Mouse (Mus musculus): ENCODE measurements around the gene Fam210b. TPM values are rescaled to one million over a fixed set of nuclear protein-coding genes. Genes with fewer than 3 reads are reported as not detected.

Fam210b gene
- polyA plus RNA-seq, 1 experiment from 2014 or later, result 42.2 TPM

DNA sequence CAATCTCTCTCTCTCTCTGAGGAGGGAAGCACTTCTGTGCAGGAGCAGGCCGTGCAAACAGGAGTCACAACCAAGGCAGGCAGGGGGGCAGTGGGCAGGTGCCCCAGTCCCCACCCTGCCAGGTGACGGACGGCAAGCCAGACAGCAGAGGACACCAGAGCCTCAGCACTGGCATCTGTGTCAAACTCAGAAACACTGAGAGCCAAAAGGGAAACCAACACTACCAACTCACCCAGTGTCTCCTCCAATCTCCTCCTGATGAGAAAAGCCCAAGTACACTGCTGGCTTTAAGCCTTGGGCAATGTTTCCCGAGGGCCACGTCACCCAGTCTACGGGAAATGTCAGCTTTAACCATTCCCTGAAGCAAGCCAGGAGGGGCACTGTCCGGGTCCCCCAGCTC, 17.8 kb downstream of the Fam210b start:
- Histone ChIP-seq H3K9ac (ENCODE audit: low read length) (no peak overlapping the region), H3K4me2 (ENCODE audit: low read depth) (no peak overlapping the region), H3K27ac (ENCODE audit: low read depth, low read length) (no peak overlapping the region), H3K36me3 (ENCODE audit: control insufficient read depth, insufficient read depth, low read length) (peaks cover 33% of the 10 kb centered on the region), H3K4me3 (ENCODE audit: low read depth, low read length) (no peak overlapping the region), H3K4me1 (ENCODE audit: control insufficient read depth, insufficient read depth, low read length) (no peaks in the 10 kb centered on the region), H3K27me3 (ENCODE audit: control insufficient read depth, insufficient read depth, low read length) (no peaks in the 10 kb centered on the region), H3K9me3 (ENCODE audit: control insufficient read depth, low read length) (no peaks in the 10 kb centered on the region; the same call in 1 of the 2 replicates)
- no peak for DNase-seq (ENCODE audit: low spot score)
- ATAC-seq (ENCODE audit: insufficient read depth, low FRiP score, low TSS enrichment), result no peak
- 90% methylated on average over 7 of the region's 7 CpGs for WGBS

DNA sequence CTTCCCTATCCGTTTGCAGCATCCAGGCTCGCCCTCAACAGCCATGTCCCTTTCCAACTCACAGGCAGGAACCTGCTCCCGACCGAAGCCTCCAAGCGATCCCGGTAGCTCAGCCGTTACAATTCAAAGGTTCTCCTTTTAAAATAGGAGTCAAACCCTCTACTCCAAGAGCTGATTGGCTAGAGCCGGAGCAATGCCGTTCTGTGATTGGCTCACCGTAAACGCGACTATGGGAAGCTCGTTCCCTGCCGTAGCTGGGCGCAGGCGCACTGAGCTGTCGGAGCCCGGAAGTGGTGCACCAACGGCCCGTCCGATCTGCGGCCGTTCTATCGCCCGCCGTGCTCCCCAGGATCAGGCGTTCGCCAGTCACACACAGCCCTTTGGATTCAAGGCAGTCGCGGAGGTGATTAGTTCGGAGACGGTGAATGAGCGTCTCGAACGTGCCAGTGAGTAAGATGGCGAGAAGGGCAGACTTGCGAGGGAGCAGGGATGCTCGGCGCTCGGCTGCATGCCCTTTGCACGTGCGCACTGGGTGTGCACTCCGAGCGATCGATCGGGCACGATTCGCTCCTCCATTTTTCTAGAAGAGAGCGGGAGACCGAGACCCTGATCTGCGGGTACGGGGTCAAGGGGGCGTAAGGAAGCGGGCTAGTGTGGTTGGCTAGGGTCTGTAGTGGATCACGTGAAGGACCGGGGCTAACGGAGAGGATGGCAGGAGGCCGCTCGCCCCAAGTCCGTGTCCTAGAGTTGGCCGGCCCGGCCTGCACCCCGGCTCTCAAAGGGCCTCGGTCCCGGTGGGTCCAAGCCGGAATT, 25.3 kb downstream of the Fam210b start, which contains the start of the genes Aurka and Cstf1:
Aurka (minus strand) TSS at position 125 of the 813 bp plus-strand sequence.
Cstf1 (plus strand) TSS at position 271 of the 813 bp plus-strand sequence.
- ATAC-seq (ENCODE audit: insufficient read depth, low FRiP score, low TSS enrichment) (peak; percentile 99), DNase-seq (ENCODE audit: low spot score) (peak; percentile 96)
- Histone ChIP-seq H3K4me1 (ENCODE audit: control insufficient read depth, insufficient read depth, low read length) (peaks cover 17% of the 10 kb centered on the region), H3K27me3 (ENCODE audit: control insufficient read depth, insufficient read depth, low read length) (no peaks in the 10 kb centered on the region), H3K9ac (ENCODE audit: low read length) (peak within 1 kb of the TSS; percentile 78), H3K4me3 (ENCODE audit: low read depth, low read length) (peak within 1 kb of the TSS; percentile 69), H3K4me2 (ENCODE audit: low read depth) (peak within 1 kb of the TSS; percentile 75), H3K36me3 (ENCODE audit: control insufficient read depth, insufficient read depth, low read length) (peaks cover 17% of the 10 kb centered on the region), H3K27ac (ENCODE audit: low read depth, low read length) (0 out of 2 replicates have a peak within 1 kb of the TSS, but pooled peaks have one; percentile 27), H3K9me3 (ENCODE audit: control insufficient read depth, low read length) (no peaks in the 10 kb centered on the region)
- WGBS, result under 1% methylated on average over 66 of the region's 66 CpGs

- no peak for DNase-seq (ENCODE audit: low spot score)
- 1% methylated on average over 11 of the region's 11 CpGs for WGBS
- H3K4me2 ChIP-seq (ENCODE audit: low read depth), result peak overlapping the region; percentile 48
- H3K27me3 ChIP-seq (ENCODE audit: control insufficient read depth, insufficient read depth, low read length), result no peaks in the 10 kb centered on the region
- no peaks in the 10 kb centered on the region for H3K9me3 ChIP-seq (ENCODE audit: control insufficient read depth, low read length)
- H3K36me3 ChIP-seq (ENCODE audit: control insufficient read depth, insufficient read depth, low read length), result peaks cover 23% of the 10 kb centered on the region
- H3K4me3 ChIP-seq (ENCODE audit: low read depth, low read length), result peak overlapping the region; percentile 69
- no peak overlapping the region for H3K27ac ChIP-seq (ENCODE audit: low read depth, low read length)
- no peak for ATAC-seq (ENCODE audit: insufficient read depth, low FRiP score, low TSS enrichment)
- peaks cover 17% of the 10 kb centered on the region for H3K4me1 ChIP-seq (ENCODE audit: control insufficient read depth, insufficient read depth, low read length)
- peak overlapping the region; percentile 78 for H3K9ac ChIP-seq (ENCODE audit: low read length)
Observed at GRCm38 (mm10) chr2:172371258-172371657, 25.9 kb downstream of the Fam210b start.

GRCm38 (mm10) chr2:172376551-172376950, 31.2 kb downstream of the Fam210b start:
- ATAC-seq (ENCODE audit: insufficient read depth, low FRiP score, low TSS enrichment), result no peak
- H3K9ac ChIP-seq (ENCODE audit: low read length), result no peak overlapping the region
- H3K27me3 ChIP-seq (ENCODE audit: control insufficient read depth, insufficient read depth, low read length), result no peaks in the 10 kb centered on the region
- H3K4me2 ChIP-seq (ENCODE audit: low read depth), result no peak overlapping the region
- H3K4me3 ChIP-seq (ENCODE audit: low read depth, low read length), result no peak overlapping the region
- peaks cover 49% of the 10 kb centered on the region for H3K36me3 ChIP-seq (ENCODE audit: control insufficient read depth, insufficient read depth, low read length)
- H3K9me3 ChIP-seq (ENCODE audit: control insufficient read depth, low read length), result no peaks in the 10 kb centered on the region
- no peak for DNase-seq (ENCODE audit: low spot score)
- 94% methylated on average over 4 of the region's 4 CpGs for WGBS
- H3K4me1 ChIP-seq (ENCODE audit: control insufficient read depth, insufficient read depth, low read length), result peaks cover 5% of the 10 kb centered on the region
- no peak overlapping the region for H3K27ac ChIP-seq (ENCODE audit: low read depth, low read length)

DNA sequence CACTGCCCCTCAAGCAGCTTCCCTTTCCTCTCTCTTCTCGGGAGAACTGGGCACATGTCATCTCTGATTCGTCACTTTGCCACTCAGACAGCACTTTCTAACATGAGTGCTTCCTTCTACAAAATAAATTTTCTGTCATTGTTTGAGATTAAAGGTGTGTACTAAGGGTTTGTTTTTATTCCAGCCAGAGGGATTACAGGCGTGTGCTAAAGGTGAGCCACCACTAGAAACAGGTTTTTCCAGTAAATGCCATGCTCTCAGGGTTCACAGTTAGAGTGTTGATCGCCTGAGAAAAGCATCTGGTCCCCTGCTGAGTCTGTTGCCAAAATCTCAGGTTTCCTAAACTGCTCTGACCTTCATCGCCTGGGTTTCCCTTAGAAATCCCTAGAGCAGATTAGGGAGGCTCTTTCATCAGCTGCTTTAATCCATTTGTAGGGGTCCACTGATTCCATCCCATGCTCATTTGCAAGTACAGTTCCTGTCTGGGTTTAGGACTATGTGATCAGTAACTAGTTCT, 31.7 kb downstream of the Fam210b start:
- no peak overlapping the region for H3K9ac ChIP-seq (ENCODE audit: low read length)
- 76% methylated on average over 5 of the region's 5 CpGs for WGBS

GRCm38 (mm10) chr2:172378332-172378731, 33.0 kb downstream of the Fam210b start:
- H3K27ac ChIP-seq (ENCODE audit: low read depth, low read length), result no peak overlapping the region
- H3K4me3 ChIP-seq (ENCODE audit: low read depth, low read length), result no peak overlapping the region
- H3K4me2 ChIP-seq (ENCODE audit: low read depth), result no peak overlapping the region
- no peaks in the 10 kb centered on the region for H3K4me1 ChIP-seq (ENCODE audit: control insufficient read depth, insufficient read depth, low read length)
- no peak overlapping the region for H3K9ac ChIP-seq (ENCODE audit: low read length)
- DNase-seq (ENCODE audit: low spot score), result peak; percentile 49
- no peaks in the 10 kb centered on the region for H3K27me3 ChIP-seq (ENCODE audit: control insufficient read depth, insufficient read depth, low read length)
- 83% methylated on average over 7 of the region's 7 CpGs for WGBS
- no peaks in the 10 kb centered on the region for H3K9me3 ChIP-seq (ENCODE audit: control insufficient read depth, low read length)
- no peak for ATAC-seq (ENCODE audit: insufficient read depth, low FRiP score, low TSS enrichment)
- peaks cover 51% of the 10 kb centered on the region for H3K36me3 ChIP-seq (ENCODE audit: control insufficient read depth, insufficient read depth, low read length)

More for the DNA sequence above, 31.7 kb downstream of the Fam210b start:
- peaks cover 49% of the 10 kb centered on the region for H3K36me3 ChIP-seq (ENCODE audit: control insufficient read depth, insufficient read depth, low read length)
- peaks cover under 1% of the 10 kb centered on the region; the same call in 1 of the 2 replicates for H3K4me1 ChIP-seq (ENCODE audit: control insufficient read depth, insufficient read depth, low read length)
- H3K4me3 ChIP-seq (ENCODE audit: low read depth, low read length), result no peak overlapping the region
- DNase-seq (ENCODE audit: low spot score), result no peak
- H3K27ac ChIP-seq (ENCODE audit: low read depth, low read length), result no peak overlapping the region
- H3K27me3 ChIP-seq (ENCODE audit: control insufficient read depth, insufficient read depth, low read length), result no peaks in the 10 kb centered on the region
- ATAC-seq (ENCODE audit: insufficient read depth, low FRiP score, low TSS enrichment), result no peak
- no peaks in the 10 kb centered on the region for H3K9me3 ChIP-seq (ENCODE audit: control insufficient read depth, low read length)
- H3K4me2 ChIP-seq (ENCODE audit: low read depth), result no peak overlapping the region

DNA sequence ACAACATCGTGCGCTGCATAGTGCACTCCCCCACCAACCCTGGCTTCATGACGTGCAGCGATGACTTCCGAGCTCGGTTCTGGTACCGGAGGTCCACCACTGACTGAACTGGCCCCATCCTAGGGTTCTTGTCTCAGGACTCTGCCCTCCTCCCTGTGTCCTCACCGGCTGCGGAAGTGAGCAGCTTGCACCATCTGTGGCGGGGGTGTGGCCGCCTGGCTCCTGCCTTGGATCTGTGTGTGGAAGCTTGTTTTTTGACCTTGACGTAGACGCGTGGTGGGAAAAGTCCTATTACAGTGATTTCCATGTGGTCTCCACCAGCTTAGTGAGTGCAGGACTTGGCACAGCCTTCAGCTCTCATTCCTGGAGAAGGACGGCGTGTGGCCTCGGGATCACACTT, 35.1 kb downstream of the Fam210b start:
- DNase-seq (ENCODE audit: low spot score) (no peak), ATAC-seq (ENCODE audit: insufficient read depth, low FRiP score, low TSS enrichment) (no peak)
- H3K4me3 ChIP-seq (ENCODE audit: low read depth, low read length), result no peak overlapping the region
- H3K27me3 ChIP-seq (ENCODE audit: control insufficient read depth, insufficient read depth, low read length), result no peaks in the 10 kb centered on the region
- H3K4me1 ChIP-seq (ENCODE audit: control insufficient read depth, insufficient read depth, low read length), result no peaks in the 10 kb centered on the region
- no peak overlapping the region for H3K4me2 ChIP-seq (ENCODE audit: low read depth)
- 96% methylated on average over 17 of the region's 17 CpGs for WGBS
- no peak overlapping the region for H3K27ac ChIP-seq (ENCODE audit: low read depth, low read length)
- no peaks in the 10 kb centered on the region for H3K9me3 ChIP-seq (ENCODE audit: control insufficient read depth, low read length)
- peaks cover 39% of the 10 kb centered on the region for H3K36me3 ChIP-seq (ENCODE audit: control insufficient read depth, insufficient read depth, low read length)
- H3K9ac ChIP-seq (ENCODE audit: low read length), result no peak overlapping the region

DNA sequence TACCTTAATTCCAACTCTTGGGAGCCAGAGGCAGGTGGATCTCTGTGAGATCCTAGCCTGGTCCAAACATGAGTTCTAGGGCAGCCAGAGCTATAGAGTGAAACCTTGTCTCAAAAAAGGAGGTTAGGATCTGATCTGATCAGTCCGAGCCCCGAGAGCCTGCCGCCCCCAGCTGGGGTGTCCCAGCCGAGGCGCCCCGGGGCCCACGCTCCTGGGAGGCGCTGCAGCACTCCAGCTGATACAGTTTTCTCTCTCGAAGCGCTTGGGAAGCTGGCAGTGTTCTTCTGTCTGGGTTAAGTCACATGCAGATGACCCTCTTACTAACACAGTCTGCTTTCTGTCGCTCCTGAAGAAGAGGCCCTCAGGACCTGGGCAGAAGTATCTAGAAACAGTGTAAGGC, 36.0 kb downstream of the Fam210b start:
- Histone ChIP-seq H3K9ac (ENCODE audit: low read length) (no peak overlapping the region), H3K4me2 (ENCODE audit: low read depth) (no peak overlapping the region), H3K36me3 (ENCODE audit: control insufficient read depth, insufficient read depth, low read length) (peaks cover 31% of the 10 kb centered on the region), H3K4me1 (ENCODE audit: control insufficient read depth, insufficient read depth, low read length) (no peaks in the 10 kb centered on the region), H3K9me3 (ENCODE audit: control insufficient read depth, low read length) (no peaks in the 10 kb centered on the region), H3K27ac (ENCODE audit: low read depth, low read length) (no peak overlapping the region), H3K27me3 (ENCODE audit: control insufficient read depth, insufficient read depth, low read length) (no peaks in the 10 kb centered on the region), H3K4me3 (ENCODE audit: low read depth, low read length) (no peak overlapping the region)
- ATAC-seq (ENCODE audit: insufficient read depth, low FRiP score, low TSS enrichment) (no peak), DNase-seq (ENCODE audit: low spot score) (no peak)
- WGBS, result 93% methylated on average over 11 of the region's 11 CpGs

DNA sequence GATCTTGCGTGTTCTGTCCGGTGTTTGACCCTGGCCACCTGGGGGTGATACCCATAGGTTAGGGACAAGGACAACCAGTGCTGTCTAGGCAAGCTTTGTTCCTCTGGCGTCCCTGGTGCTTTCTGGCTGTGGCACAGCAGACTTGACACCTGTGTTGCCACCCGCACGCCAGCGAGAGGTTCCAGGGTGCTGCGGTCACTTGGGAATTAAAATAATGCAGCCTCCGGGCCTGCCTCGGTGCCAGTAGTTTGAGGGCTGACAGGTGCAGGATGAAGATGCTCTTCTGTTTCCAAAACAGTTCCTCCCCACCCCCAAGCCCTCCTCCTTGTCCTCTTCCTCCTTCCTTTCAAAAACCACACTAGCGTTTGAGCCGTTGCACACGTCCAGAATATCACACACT, 36.5 kb downstream of the Fam210b start:
- no peak overlapping the region for H3K4me3 ChIP-seq (ENCODE audit: low read depth, low read length)
- no peaks in the 10 kb centered on the region for H3K9me3 ChIP-seq (ENCODE audit: control insufficient read depth, low read length)
- no peak for DNase-seq (ENCODE audit: low spot score)
- no peaks in the 10 kb centered on the region for H3K4me1 ChIP-seq (ENCODE audit: control insufficient read depth, insufficient read depth, low read length)
- H3K36me3 ChIP-seq (ENCODE audit: control insufficient read depth, insufficient read depth, low read length), result peaks cover 31% of the 10 kb centered on the region
- no peak overlapping the region for H3K4me2 ChIP-seq (ENCODE audit: low read depth)
- H3K27ac ChIP-seq (ENCODE audit: low read depth, low read length), result no peak overlapping the region
- no peak for ATAC-seq (ENCODE audit: insufficient read depth, low FRiP score, low TSS enrichment)
- no peaks in the 10 kb centered on the region for H3K27me3 ChIP-seq (ENCODE audit: control insufficient read depth, insufficient read depth, low read length)
- WGBS, result 94% methylated on average over 12 of the region's 12 CpGs
- no peak overlapping the region for H3K9ac ChIP-seq (ENCODE audit: low read length)

Data from neural tube, embryonic 11.5 days (tissue).